Mouse (Mus musculus) liver, adult (tissue): Measurements from ENCODE around the gene Abcd4.

Source experiments
- GATA4 ChIP-seq: IDR thresholded peaks from 2 replicates; pipeline ENCODE4 v1.6.1; 2014; ENCODE audit warnings: mild to moderate bottlenecking, low read length; ENCODE audit not compliant: insufficient replicate concordance

Abcd4 gene

GRCm38 (mm10) chr12:84581285-84581684 is 35.9 kb downstream of the Abcd4 start:
- TF ChIP-seq GATA4: no peak

GRCm38 (mm10) chr12:84578440-84578770 is 38.8 kb downstream of the Abcd4 start:
- no peak for TF ChIP-seq GATA4

DNA sequence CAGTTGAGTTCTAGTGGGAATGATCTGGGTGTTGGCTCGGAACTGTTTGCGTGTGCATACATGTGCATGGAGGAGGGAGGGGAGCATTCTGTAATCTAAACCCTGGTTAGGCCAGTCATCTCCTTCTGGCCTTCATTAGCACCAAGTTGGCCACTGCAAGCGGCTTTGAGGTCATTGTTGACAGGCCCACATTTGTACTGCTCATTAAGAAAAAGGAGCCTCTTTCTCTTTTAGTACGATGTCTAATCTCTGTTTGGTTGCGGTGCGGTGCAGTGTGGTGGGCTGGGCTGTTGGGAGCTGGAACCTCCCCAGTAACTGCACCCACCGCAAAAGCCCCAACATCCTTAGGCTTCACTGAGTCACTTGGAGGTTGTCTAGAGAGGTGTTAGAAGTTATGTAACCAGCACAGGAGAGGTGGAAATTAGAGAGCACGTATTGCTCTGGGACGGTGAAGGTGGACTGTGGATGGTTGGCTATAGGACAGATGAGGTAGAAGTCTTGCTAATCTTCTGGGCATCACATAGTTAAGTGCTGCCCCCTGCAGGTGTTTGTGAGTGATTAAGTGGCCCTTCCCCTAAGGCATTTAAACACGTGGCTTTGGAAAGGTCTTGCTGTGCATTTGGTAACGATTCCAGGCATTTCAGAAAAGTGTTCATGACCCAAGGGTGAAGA is 39.3 kb downstream of the Abcd4 start:
- TF ChIP-seq GATA4: no peak

DNA sequence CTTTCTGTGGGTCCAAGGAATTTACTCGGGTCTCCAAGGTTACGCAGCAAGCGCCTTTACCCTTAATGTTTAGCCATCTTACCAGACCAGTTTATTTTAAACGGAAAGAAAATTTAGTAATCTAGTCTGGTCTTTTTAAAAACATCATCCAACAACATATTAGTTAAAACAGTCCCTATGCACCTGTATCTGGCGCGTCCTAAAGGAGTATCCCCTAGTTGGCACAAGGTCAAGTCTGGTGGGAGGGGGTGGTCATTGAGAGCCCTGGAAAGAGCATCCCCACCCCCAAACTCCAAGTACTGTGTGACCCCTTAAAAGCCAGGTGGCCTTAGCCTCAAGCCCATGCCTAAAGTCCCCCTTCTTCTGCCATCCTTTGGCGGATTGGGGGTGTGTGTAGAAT is 44.1 kb downstream of the Abcd4 start:
- TF ChIP-seq GATA4: no peak

GRCm38 (mm10) chr12:84572341-84572720 is 44.9 kb downstream of the Abcd4 start:
- TF ChIP-seq GATA4: no peak

DNA sequence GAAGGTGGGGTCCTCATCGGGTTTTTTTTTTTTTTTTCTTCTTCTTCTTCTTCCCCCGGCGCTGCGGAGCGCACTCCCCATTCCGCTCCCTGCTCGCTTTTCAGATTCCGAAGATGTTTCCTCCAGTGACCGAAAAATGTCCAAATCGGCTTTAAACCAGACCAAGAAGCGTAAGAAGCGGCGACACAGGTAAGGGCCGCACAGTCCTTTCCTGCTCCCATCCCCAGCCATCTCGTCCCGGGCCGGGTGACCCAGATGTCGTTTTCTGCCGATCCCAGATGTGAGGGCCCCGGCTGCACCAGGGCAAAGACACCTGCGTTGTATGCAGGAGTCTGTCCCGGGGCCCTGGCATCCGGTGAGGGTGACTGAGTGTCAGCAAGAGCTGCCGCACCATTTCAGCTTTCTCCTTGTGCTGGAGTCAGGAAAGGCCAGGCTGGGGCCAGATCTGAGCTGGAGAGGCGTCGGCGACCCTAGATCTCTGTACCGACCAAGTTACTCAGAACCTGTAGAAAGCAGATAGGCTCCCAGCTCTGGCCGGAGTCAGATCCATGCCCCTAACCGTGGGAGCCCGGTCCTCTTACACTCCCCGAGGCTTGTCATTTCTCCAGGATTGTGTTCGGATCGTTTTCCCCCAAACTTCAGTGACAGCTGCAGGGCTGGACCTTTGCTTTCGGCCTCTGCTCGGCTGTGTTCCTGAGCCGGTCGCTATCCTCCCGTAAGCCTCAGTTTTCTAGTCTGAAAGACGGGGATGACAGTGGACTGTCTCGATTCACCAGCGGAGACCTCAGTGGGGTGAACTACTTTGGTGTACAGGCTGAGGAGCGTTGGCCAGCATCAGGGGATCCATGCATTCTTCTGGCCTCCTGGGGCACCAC is 45.5 kb downstream of the Abcd4 start:
- TF ChIP-seq GATA4: no peak

GRCm38 (mm10) chr12:84570694-84571415 is 46.4 kb downstream of the Abcd4 start:
- TF ChIP-seq GATA4: no peak

GRCm38 (mm10) chr12:84569976-84570693 is 47.1 kb downstream of the Abcd4 start:
- no peak for TF ChIP-seq GATA4

DNA sequence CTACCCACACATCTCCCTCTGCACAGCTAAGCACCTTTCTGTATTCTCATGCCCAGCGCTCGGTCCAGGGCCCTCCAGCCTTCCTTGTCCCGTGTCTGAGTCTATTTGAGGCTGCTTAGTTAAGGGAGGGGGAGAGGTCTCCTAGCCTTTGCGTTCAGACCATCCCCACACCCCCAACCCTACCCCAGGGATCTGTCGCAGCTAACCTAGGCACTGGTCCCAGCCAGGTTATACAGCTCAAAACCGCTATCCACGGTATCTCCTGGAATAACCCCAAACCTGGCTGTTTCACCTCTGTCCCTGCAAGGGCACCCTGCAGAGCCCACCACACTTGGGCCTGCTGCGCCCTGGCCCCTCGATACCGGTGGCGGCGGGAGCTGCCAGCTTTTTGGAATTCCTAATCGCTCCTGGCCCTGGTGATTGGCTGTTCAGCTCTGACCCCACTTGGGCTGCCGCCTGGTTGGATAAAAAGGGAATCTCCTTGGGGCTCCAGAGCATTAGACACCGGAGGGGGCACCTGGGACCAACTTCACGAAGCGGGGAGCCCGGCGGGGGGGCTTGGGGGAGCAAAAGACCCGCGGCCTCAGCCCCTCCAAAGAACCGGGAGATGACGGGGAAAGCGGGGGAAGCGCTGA is 47.8 kb downstream of the Abcd4 start, which contains the start of gene Vsx2:
Vsx2 (plus strand) TSS at position 427 of the 635 bp plus-strand sequence.
- TF ChIP-seq GATA4: no peak

DNA sequence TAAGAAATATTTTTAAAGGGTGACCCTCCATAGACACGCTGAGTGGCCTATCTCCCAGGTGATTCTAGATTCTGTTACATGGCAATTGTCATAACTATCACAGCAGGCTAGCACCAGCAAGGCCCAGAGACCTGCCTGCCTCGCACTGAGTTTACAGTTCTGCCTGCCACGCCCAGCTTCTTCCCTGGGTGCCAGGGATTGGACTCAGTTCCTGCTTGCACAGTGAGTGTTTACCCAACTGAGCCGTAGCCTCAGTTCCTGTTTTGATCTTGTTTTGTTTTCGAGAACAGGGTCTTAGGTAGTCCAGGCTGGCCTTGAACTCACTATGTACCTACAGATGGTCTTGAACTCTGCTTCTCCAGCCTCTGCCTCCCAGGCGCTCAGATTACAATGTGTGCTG is 49.6 kb downstream of the Abcd4 start:
- TF ChIP-seq GATA4: no peak

- no peak for TF ChIP-seq GATA4
Observed at GRCm38 (mm10) chr12:84562558-84562957, 54.7 kb downstream of the Abcd4 start.

- TF ChIP-seq GATA4: no peak
Observed at GRCm38 (mm10) chr12:84555218-84555617, 62.0 kb downstream of the Abcd4 start.
